Mouse (Mus musculus): Measurements from ENCODE around the gene Aoah.

Gene Aoah

GRCm38 (mm10) chr13:21074847-21075246 is 280.9 kb downstream of the Aoah start, which contains the start of gene Olfr1370:
TSS of gene Olfr1370 (minus strand) at chr13:21074947.
- no peak for DNase-seq (ENCODE audit: low spot score)

GRCm38 (mm10) chr13:21082686-21083085 is 288.8 kb downstream of the Aoah start:
- DNase-seq (ENCODE audit: low spot score), result no peak

Measured in layer of hippocampus, adult 9-10 months (tissue).